Mouse (Mus musculus) gastrocnemius, postnatal 14 days (tissue): ENCODE measurements around the gene Gnat3. TPM values are rescaled to one million over a fixed set of nuclear protein-coding genes. Genes with fewer than 3 reads are reported as not detected.

Source experiments
- DNase-seq: peaks from one replicate; pipeline ENCODE4 v3.0.0; 2021; ENCODE audit warnings: mixed read lengths
- intact Hi-C: fragments of 180-260 bp; cut with DNase I; formaldehyde crosslinking; loops from one replicate; pipeline ENCODE4 v1.15.1; 2025; ENCODE audit warnings: low total_unique reads
- total RNA-seq, 2 experiments: library from RNA; stranded (reverse); gene quantifications; 2 replicates each; pipeline ENCODE4 v1.2.3; 2021

The Gnat3 gene
- total RNA-seq, 2 experiments from 2014 or later = 0.16 TPM; not detected in 1

GRCm38 (mm10) chr5:18004824-18005611 lies 42.7 kb downstream of the Gnat3 start:
- DNase-seq = no peak
- intact Hi-C loops = no loop called here

GRCm38 (mm10) chr5:18006157-18006556 lies 43.8 kb downstream of the Gnat3 start:
- peak; percentile 56 for DNase-seq
- intact Hi-C loops = no loop called here

GRCm38 (mm10) chr5:18007067-18007466 lies 44.7 kb downstream of the Gnat3 start:
- intact Hi-C loops = no loop called here
- no peak for DNase-seq

- intact Hi-C loops = no loop called here
- DNase-seq = no peak
Measured at GRCm38 (mm10) chr5:18010301-18010700, 48.0 kb downstream of the Gnat3 start.

GRCm38 (mm10) chr5:18013196-18013595 lies 50.8 kb downstream of the Gnat3 start:
- DNase-seq = no peak
- intact Hi-C loops = no loop called here

- no peak for DNase-seq
- intact Hi-C loops = no loop called here
Measured at GRCm38 (mm10) chr5:18014209-18014829, 52.0 kb downstream of the Gnat3 start.

- DNase-seq = no peak
- intact Hi-C loops = no loop called here
Measured at GRCm38 (mm10) chr5:18023347-18023746, 61.0 kb downstream of the Gnat3 start.

GRCm38 (mm10) chr5:18027531-18027930 lies 65.2 kb downstream of the Gnat3 start:
- DNase-seq = no peak
- intact Hi-C loops = no loop called here

GRCm38 (mm10) chr5:18035848-18036638 lies 73.7 kb downstream of the Gnat3 start:
- intact Hi-C loops = no loop called here
- no peak for DNase-seq

- DNase-seq = peak; percentile 74
- intact Hi-C loops = loop anchor here (10.0 kb wide), 1 partner anchor 228 kb away; no protein-coding TSS in a partner anchor
Measured at GRCm38 (mm10) chr5:18043022-18043421, 80.7 kb downstream of the Gnat3 start.

GRCm38 (mm10) chr5:18048841-18049240 lies 86.5 kb downstream of the Gnat3 start:
- intact Hi-C loops = loop anchor here (10.0 kb wide), 1 partner anchor 234 kb away; no protein-coding TSS in a partner anchor
- DNase-seq = no peak

GRCm38 (mm10) chr5:18055323-18055722 lies 93.0 kb downstream of the Gnat3 start:
- intact Hi-C loops = no loop called here
- DNase-seq = no peak

Other genes starting within 250 kb of the Gnat3 start
- gene Cd36, start 73.7 kb upstream of the Gnat3 start, total RNA-seq = 100 to 1,000 TPM; 272 to 471 TPM